Mouse (Mus musculus) hindbrain, embryonic 16.5 days (tissue): ENCODE results near the gene Yipf3. TPM values are rescaled to one million over a fixed set of nuclear protein-coding genes. Genes with fewer than 3 reads are reported as not detected.
A peak's percentile ranks its signal among the peaks of the same experiment; 100 is the strongest.

Experiments
- ATAC-seq: fragments of 200-750 bp; cut with Nextera tagmentation; 2 replicates; pipeline ENCODE4 v1.8.0; 2017; ENCODE audit warnings: moderate TSS enrichment, moderate library complexity
- H3K27ac ChIP-seq: fragments of 300-500 bp; sonication (generic); 2 replicates; pipeline ENCODE4 v1.5.1; 2014; ENCODE audit warnings: low read depth, mild to moderate bottlenecking, control low read depth, low read length, moderate library complexity
- H3K27me3 ChIP-seq: fragments of 300-500 bp; sonication (generic); replicated peaks from 2 replicates; pipeline ENCODE4 v1.6.1; 2014; ENCODE audit warnings: low read length; ENCODE audit not compliant: control insufficient read depth, insufficient read depth
- H3K36me3 ChIP-seq: fragments of 300-500 bp; sonication (generic); 2 replicates; pipeline ENCODE4 v1.6.1; 2014; ENCODE audit warnings: mild to moderate bottlenecking, low read length, moderate library complexity, mixed read lengths; ENCODE audit not compliant: control insufficient read depth, insufficient read depth
- H3K4me1 ChIP-seq: fragments of 300-500 bp; sonication (generic); 2 replicates; pipeline ENCODE4 v1.6.1; 2014; ENCODE audit warnings: low read depth, low read length; ENCODE audit not compliant: control insufficient read depth, insufficient read depth
- H3K4me2 ChIP-seq: fragments of 300-500 bp; sonication (generic); 2 replicates; pipeline ENCODE4 v1.6.1; 2014; ENCODE audit warnings: mild to moderate bottlenecking, low read length, control low read depth, moderate library complexity
- H3K4me3 ChIP-seq: fragments of 300-500 bp; sonication (generic); 2 replicates; pipeline ENCODE4 v1.5.1; 2014; ENCODE audit warnings: mild to moderate bottlenecking, low read length, control low read depth, moderate library complexity
- H3K9ac ChIP-seq: fragments of 300-500 bp; sonication (generic); 2 replicates; pipeline ENCODE4 v1.6.1; 2014; ENCODE audit warnings: low read depth, mild to moderate bottlenecking, control low read depth, low read length, moderate library complexity
- H3K9me3 ChIP-seq: fragments of 300-500 bp; sonication (generic); 2 replicates; pipeline ENCODE4 v1.6.1; 2014; ENCODE audit warnings: mild to moderate bottlenecking, low read length, moderate library complexity; ENCODE audit not compliant: control insufficient read depth
- WGBS: fragments of 180-500 bp; shearing (Covaris S2); extraction: QIAGEN DNeasy Blood & Tissue Kit; methylation state at CpG from one replicate; pipeline ENCODE4 v1.1.7; 2014; 5-methylcytosine and 5-hydroxymethylcytosine counted together
- microRNA counts: library from miRNA; unstranded; fragments of <30 nt; microRNA quantifications from one replicate; lab custom pipeline; 2016
- microRNA-seq: library from miRNA; unstranded; fragments of <30 nt; microRNA quantifications from one replicate; pipeline ENCODE4, GENCODE M21; 2017
- polyA plus RNA-seq: library from polyadenylated mRNA; unstranded; fragments of >200 nt; fragmentation: Nextera tagmentation; extraction: Ambion mirVana; gene quantifications from 2 replicates; pipeline ENCODE4 v1.2.1, GENCODE M21; 2015

The Yipf3 gene
- polyA plus RNA-seq, 1 experiment from 2014 or later = 105 TPM

DNA sequence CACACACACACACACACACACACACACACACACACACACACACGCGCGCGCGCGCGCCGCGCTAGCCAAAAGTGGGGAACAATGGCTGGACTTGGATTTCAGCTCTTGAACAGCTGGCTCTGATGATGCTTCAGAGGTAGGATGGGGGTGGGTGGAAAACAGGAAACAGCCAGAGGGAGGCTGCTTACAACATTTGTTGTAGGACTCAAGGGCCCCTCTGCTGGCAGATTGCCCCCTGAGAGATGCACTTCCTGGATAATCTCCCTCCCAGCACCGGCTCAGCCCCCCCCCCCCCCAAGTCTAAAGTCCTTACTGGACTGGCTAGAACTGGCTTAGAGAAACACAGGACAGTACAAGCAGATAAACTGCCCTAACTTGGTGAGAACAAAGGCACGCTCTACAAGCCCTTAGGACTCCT, 39.8 kb downstream of the Yipf3 start:
- WGBS = 59% methylated on average over 11 of the region's 11 CpGs
- H3K9ac ChIP-seq = peak overlapping the region; percentile 9; the same call in 1 of the 2 replicates
- no peak overlapping the region for H3K4me2 ChIP-seq
- H3K36me3 ChIP-seq = no peaks in the 10 kb centered on the region
- H3K27ac ChIP-seq = no peak overlapping the region
- no peak; the same call in 1 of the 2 replicates for ATAC-seq
- no peak overlapping the region for H3K4me3 ChIP-seq
- H3K27me3 ChIP-seq = no peaks in the 10 kb centered on the region; the same call in 1 of the 2 replicates
- peaks cover 3% of the 10 kb centered on the region for H3K4me1 ChIP-seq
- H3K9me3 ChIP-seq = no peaks in the 10 kb centered on the region

DNA sequence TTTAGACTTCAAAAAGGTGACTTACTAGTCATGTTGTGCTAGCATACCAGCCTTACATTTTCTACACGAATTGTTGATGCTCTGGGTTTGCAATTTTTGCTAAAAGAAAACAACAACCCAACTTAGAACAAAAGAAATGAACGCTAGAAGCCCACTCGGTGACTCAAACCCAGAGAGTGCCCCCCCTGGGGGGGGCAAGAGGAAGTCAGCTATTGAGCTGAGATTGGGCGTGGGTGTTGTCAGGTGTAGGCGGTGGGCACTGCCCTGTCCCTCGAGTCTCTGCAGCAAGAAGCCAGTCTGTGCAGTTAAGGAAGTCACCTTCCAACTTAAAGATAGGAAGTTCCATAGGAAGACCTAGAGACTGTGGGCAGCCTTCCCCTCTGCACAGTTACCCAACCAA, 48.7 kb downstream of the Yipf3 start:
- H3K27me3 ChIP-seq = peaks cover 16% of the 10 kb centered on the region
- 47% methylated on average over 6 of the region's 6 CpGs for WGBS
- no peaks in the 10 kb centered on the region for H3K9me3 ChIP-seq
- H3K4me2 ChIP-seq = peak overlapping the region; percentile 92
- H3K27ac ChIP-seq = no peak overlapping the region
- peaks cover 1% of the 10 kb centered on the region; the same call in 1 of the 2 replicates for H3K36me3 ChIP-seq
- H3K4me3 ChIP-seq = peak overlapping the region; percentile 87
- peak overlapping the region; percentile 93 for H3K9ac ChIP-seq
- H3K4me1 ChIP-seq = peaks cover 7% of the 10 kb centered on the region
- no peak for ATAC-seq

DNA sequence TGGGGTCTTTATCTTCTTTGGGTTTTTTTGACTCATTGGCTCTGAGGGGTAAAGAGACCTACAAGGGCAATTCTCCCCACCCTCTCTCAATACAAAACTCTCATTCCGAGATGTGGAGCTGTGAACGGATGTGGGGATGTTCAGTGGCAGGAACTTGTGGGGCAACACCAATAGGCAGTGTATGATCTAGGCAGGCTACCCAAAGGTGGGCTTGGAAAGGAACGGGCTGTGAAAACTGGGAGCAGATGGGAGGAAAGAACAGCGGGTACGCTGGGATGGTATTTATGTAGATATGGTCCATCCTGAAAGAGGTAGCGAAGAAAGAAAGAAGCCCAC, 49.1 kb downstream of the Yipf3 start:
- H3K9ac ChIP-seq = peak overlapping the region; percentile 93
- peaks cover 16% of the 10 kb centered on the region for H3K27me3 ChIP-seq
- H3K4me1 ChIP-seq = peaks cover 7% of the 10 kb centered on the region
- H3K4me3 ChIP-seq = peak overlapping the region; percentile 87
- no peaks in the 10 kb centered on the region for H3K9me3 ChIP-seq
- peak overlapping the region; percentile 88 for H3K27ac ChIP-seq
- no peak for ATAC-seq
- 7% methylated on average over 6 of the region's 6 CpGs for WGBS
- peaks cover 2% of the 10 kb centered on the region; the same call in 1 of the 2 replicates for H3K36me3 ChIP-seq
- H3K4me2 ChIP-seq = peak overlapping the region; percentile 92

- Histone ChIP-seq H3K4me2 (peak within 1 kb of the TSS; percentile 92), H3K27ac (peak within 1 kb of the TSS; percentile 88), H3K4me1 (peaks cover 7% of the 10 kb centered on the region), H3K36me3 (peaks cover 7% of the 10 kb centered on the region), H3K9me3 (no peaks in the 10 kb centered on the region), H3K4me3 (peak within 1 kb of the TSS; percentile 87), H3K27me3 (peaks cover 16% of the 10 kb centered on the region), H3K9ac (peak within 1 kb of the TSS; percentile 93)
- ATAC-seq = peak; percentile 77
- 0% methylated on average over 42 of the region's 86 CpGs for WGBS
Measured at GRCm38 (mm10) chr17:46297364-46298219, 49.7 kb downstream of the Yipf3 start, which contains the start of gene Dlk2. Gene Dlk2 (plus strand): TSS chr17:46297421.

DNA sequence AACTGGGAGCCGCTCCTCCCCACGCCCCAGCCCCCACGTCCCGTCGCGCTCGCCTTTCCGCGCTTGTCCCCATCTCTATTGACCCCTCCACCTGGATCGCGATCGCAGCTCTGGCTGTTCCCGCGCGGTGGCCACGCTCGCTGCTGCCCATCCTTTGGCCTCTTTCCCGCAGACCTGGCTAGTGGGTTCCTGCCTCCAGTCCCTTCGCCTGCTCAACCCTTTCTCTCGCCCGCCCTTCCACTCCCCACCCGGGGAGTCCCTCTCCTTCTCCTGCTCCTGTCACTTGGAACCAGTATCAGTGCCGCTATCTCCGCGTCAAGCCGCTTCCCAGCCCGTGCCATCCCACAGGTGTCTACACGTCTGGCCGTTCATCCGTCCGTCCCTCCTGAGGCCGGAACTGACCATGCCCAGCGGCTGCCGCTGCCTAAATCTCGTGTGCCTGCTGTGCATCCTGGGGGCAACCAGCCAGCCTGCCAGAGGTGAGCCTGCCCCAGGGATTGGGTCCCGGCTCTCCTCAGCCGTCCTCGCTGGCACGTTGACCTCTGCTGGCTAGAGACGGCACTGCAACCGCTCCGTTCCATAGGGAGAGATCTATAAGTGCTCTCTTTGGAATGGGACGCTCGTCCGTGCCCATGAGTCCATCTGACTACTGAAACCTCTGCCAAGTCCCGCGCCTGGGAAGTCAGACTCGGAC, 50.5 kb downstream of the Yipf3 start:
- H3K9ac ChIP-seq = peak overlapping the region; percentile 93
- peaks cover 15% of the 10 kb centered on the region for H3K27me3 ChIP-seq
- H3K36me3 ChIP-seq = peaks cover 11% of the 10 kb centered on the region
- peak overlapping the region; percentile 92 for H3K4me2 ChIP-seq
- H3K4me1 ChIP-seq = peaks cover 7% of the 10 kb centered on the region
- H3K27ac ChIP-seq = peak overlapping the region; percentile 88
- peak overlapping the region; percentile 87 for H3K4me3 ChIP-seq
- WGBS = under 1% methylated on average over 48 of the region's 48 CpGs
- peak; percentile 69 for ATAC-seq
- H3K9me3 ChIP-seq = no peaks in the 10 kb centered on the region

GRCm38 (mm10) chr17:46301892-46302291, 54.0 kb downstream of the Yipf3 start:
- WGBS = 80% methylated on average over 12 of the region's 12 CpGs
- ATAC-seq = no peak
- no peak overlapping the region for H3K27ac ChIP-seq
- no peaks in the 10 kb centered on the region for H3K27me3 ChIP-seq
- H3K9me3 ChIP-seq = no peaks in the 10 kb centered on the region
- H3K4me1 ChIP-seq = peaks cover 7% of the 10 kb centered on the region
- H3K36me3 ChIP-seq = peaks cover 14% of the 10 kb centered on the region
- no peak overlapping the region for H3K4me3 ChIP-seq
- H3K4me2 ChIP-seq = no peak overlapping the region
- H3K9ac ChIP-seq = no peak overlapping the region

MicroRNA genes within 50 kb of the gene (microRNA counts, 519-probe panel; counts per million panel counts)
- microRNA mmu-miR-693-3p (lab: Ali Mortazavi, UCI) (not detected), microRNA mmu-miR-693-5p (lab: Ali Mortazavi, UCI) (not detected)

Small RNA genes lying within 50 kb of the gene (microRNA-seq; reads per million reads assigned to microRNA genes)
- not detected for gene Mir693

Other genes with a start within 250 kb of the Yipf3 start
- gene Vegfa, start 215.7 kb upstream of the Yipf3 start, polyA plus RNA-seq = 3.7 and 3.8 TPM in 2 replicates
- 152 and 163 TPM in 2 replicates for gene Mrps18a, start 137.1 kb upstream of the Yipf3 start, polyA plus RNA-seq
- 54.8 and 62.7 TPM in 2 replicates for gene Rsph9, start 103.9 kb upstream of the Yipf3 start, polyA plus RNA-seq
- gene Mad2l1bp, start 94.5 kb upstream of the Yipf3 start, polyA plus RNA-seq = 22.1 and 23.0 TPM in 2 replicates
- 39.6 and 41.0 TPM in 2 replicates for gene Gtpbp2, start 87.0 kb upstream of the Yipf3 start, polyA plus RNA-seq
- gene Polh, start 45.4 kb upstream of the Yipf3 start, polyA plus RNA-seq = 6.2 and 8.4 TPM in 2 replicates
- 29.0 and 35.7 TPM in 2 replicates for gene Xpo5, start 45.3 kb upstream of the Yipf3 start, polyA plus RNA-seq
- 72.4 and 76.6 TPM in 2 replicates for gene Polr1c, start within 50 bp of the Yipf3 start, polyA plus RNA-seq
- 19.1 and 23.8 TPM in 2 replicates for gene Lrrc73, start 5.5 kb downstream of the Yipf3 start, polyA plus RNA-seq
- 26.7 and 32.1 TPM in 2 replicates for gene Tjap1, start 34.9 kb downstream of the Yipf3 start, polyA plus RNA-seq
- 25.3 and 26.8 TPM in 2 replicates for gene Dlk2, start 49.3 kb downstream of the Yipf3 start, polyA plus RNA-seq
- 9.2 and 9.3 TPM in 2 replicates for gene Abcc10, start 80.3 kb downstream of the Yipf3 start, polyA plus RNA-seq
- 10.2 and 11.8 TPM in 2 replicates for gene Zfp318, start 135.7 kb downstream of the Yipf3 start, polyA plus RNA-seq
- 3.3 and 3.6 TPM in 2 replicates for gene Crip3, start 180.8 kb downstream of the Yipf3 start, polyA plus RNA-seq
- not detected in 2 replicates for gene Slc22a7, start 190.4 kb downstream of the Yipf3 start, polyA plus RNA-seq
- 5.1 and 5.5 TPM in 2 replicates for gene Ttbk1, start 239.6 kb downstream of the Yipf3 start, polyA plus RNA-seq
- 18.7 and 19.0 TPM in 2 replicates for gene Dnph1, start 248.6 kb downstream of the Yipf3 start, polyA plus RNA-seq